Mouse (Mus musculus): ENCODE results near the gene Twnk. TPM values are rescaled to one million over a fixed set of nuclear protein-coding genes. Genes with fewer than 3 reads are reported as not detected.

Gene Twnk
- polyA plus RNA-seq, 1 experiment from 2014 or later = 20.9 TPM

- peak; percentile 85 for ATAC-seq
- under 1% methylated on average over 82 of the region's 82 CpGs for WGBS (ENCODE audit: insufficient replicate concordance)
- peak within 1 kb of the TSS; percentile 81 for H3K27ac ChIP-seq
- no peaks in the 10 kb centered on the region for H3K9me3 ChIP-seq (replicated peaks)
- H3K9ac ChIP-seq = peak within 1 kb of the TSS; percentile 85
- peak within 1 kb of the TSS; percentile 91 for H3K4me2 ChIP-seq
- no peaks in the 10 kb centered on the region for H3K27me3 ChIP-seq (replicated peaks)
- peak within 1 kb of the TSS; percentile 96 for H3K4me3 ChIP-seq
- H3K4me1 ChIP-seq = peaks cover 35% of the 10 kb centered on the region
- H3K36me3 ChIP-seq = peaks cover 72% of the 10 kb centered on the region
These were observed 672 bp downstream of the Twnk start, which contains the start of gene Mrpl43 for GRCm38 (mm10) chr19:45005957-45006712. Gene Mrpl43, minus strand, starts transcription at chr19:45006442.

- Histone ChIP-seq H3K4me3 (peak overlapping the region; percentile 96), H3K4me1 (peaks cover 35% of the 10 kb centered on the region), H3K27me3 (replicated peaks) (no peaks in the 10 kb centered on the region), H3K4me2 (peak overlapping the region; percentile 91), H3K9me3 (replicated peaks) (no peaks in the 10 kb centered on the region), H3K9ac (peak overlapping the region; percentile 85), H3K27ac (peak overlapping the region; percentile 81; the same call in 1 of the 2 replicates), H3K36me3 (peaks cover 73% of the 10 kb centered on the region)
- WGBS (ENCODE audit: insufficient replicate concordance) = 26% methylated on average over 17 of the region's 17 CpGs
- ATAC-seq = no peak
These were observed 1.6 kb downstream of the Twnk start for GRCm38 (mm10) chr19:45007021-45007420.

GRCm38 (mm10) chr19:45007425-45008191 is 2.1 kb downstream of the Twnk start:
- Histone ChIP-seq H3K9me3 (replicated peaks) (no peaks in the 10 kb centered on the region), H3K36me3 (peaks cover 73% of the 10 kb centered on the region), H3K9ac (peak overlapping the region; percentile 85), H3K4me3 (peak overlapping the region; percentile 96), H3K4me1 (peaks cover 35% of the 10 kb centered on the region), H3K4me2 (peak overlapping the region; percentile 91), H3K27me3 (replicated peaks) (no peaks in the 10 kb centered on the region), H3K27ac (peak overlapping the region; percentile 81; the same call in 1 of the 2 replicates)
- 74% methylated on average over 20 of the region's 20 CpGs for WGBS (ENCODE audit: insufficient replicate concordance)
- ATAC-seq = no peak

- Histone ChIP-seq H3K27me3 (replicated peaks) (no peaks in the 10 kb centered on the region), H3K9ac (no peak overlapping the region), H3K4me2 (no peak overlapping the region), H3K36me3 (peaks cover 48% of the 10 kb centered on the region), H3K9me3 (replicated peaks) (no peaks in the 10 kb centered on the region), H3K4me3 (no peak overlapping the region), H3K27ac (no peak overlapping the region), H3K4me1 (peaks cover 54% of the 10 kb centered on the region)
- ATAC-seq = no peak
- 70% methylated on average over 4 of the region's 4 CpGs for WGBS (ENCODE audit: insufficient replicate concordance)
These were observed 5.2 kb downstream of the Twnk start for GRCm38 (mm10) chr19:45010646-45011045.

- Histone ChIP-seq H3K27ac (no peak overlapping the region), H3K9ac (no peak overlapping the region), H3K36me3 (peaks cover 48% of the 10 kb centered on the region), H3K4me1 (peaks cover 62% of the 10 kb centered on the region), H3K27me3 (replicated peaks) (peaks cover 1% of the 10 kb centered on the region; the same call in 1 of the 2 replicates), H3K4me3 (no peak overlapping the region), H3K9me3 (replicated peaks) (no peaks in the 10 kb centered on the region), H3K4me2 (no peak overlapping the region)
- no peak for ATAC-seq
- WGBS (ENCODE audit: insufficient replicate concordance) = 82% methylated on average over 8 of the region's 8 CpGs
These were observed 6.8 kb downstream of the Twnk start for GRCm38 (mm10) chr19:45012219-45012618.

GRCm38 (mm10) chr19:45012636-45013035 is 7.2 kb downstream of the Twnk start:
- Histone ChIP-seq H3K9ac (no peak overlapping the region), H3K4me3 (no peak overlapping the region), H3K9me3 (replicated peaks) (no peaks in the 10 kb centered on the region), H3K4me2 (no peak overlapping the region), H3K27me3 (replicated peaks) (peaks cover 3% of the 10 kb centered on the region; the same call in 1 of the 2 replicates), H3K4me1 (peaks cover 62% of the 10 kb centered on the region), H3K36me3 (peaks cover 48% of the 10 kb centered on the region), H3K27ac (no peak overlapping the region)
- no peak for ATAC-seq
- WGBS (ENCODE audit: insufficient replicate concordance) = 58% methylated on average over 6 of the region's 6 CpGs

- H3K27ac ChIP-seq = peak overlapping the region; percentile 79
- ATAC-seq = no peak
- no peak overlapping the region for H3K9ac ChIP-seq
- H3K4me1 ChIP-seq = peaks cover 62% of the 10 kb centered on the region
- peaks cover 37% of the 10 kb centered on the region for H3K36me3 ChIP-seq
- H3K4me2 ChIP-seq = peak overlapping the region; percentile 93; the same call in 1 of the 2 replicates
- no peaks in the 10 kb centered on the region for H3K9me3 ChIP-seq (replicated peaks)
- H3K27me3 ChIP-seq (replicated peaks) = peaks cover 3% of the 10 kb centered on the region; the same call in 1 of the 2 replicates
- 41% methylated on average over 6 of the region's 6 CpGs for WGBS (ENCODE audit: insufficient replicate concordance)
- no peak overlapping the region for H3K4me3 ChIP-seq
These were observed 8.2 kb downstream of the Twnk start for GRCm38 (mm10) chr19:45013581-45014225.

GRCm38 (mm10) chr19:45014335-45014971 is 9.0 kb downstream of the Twnk start, which contains the start of gene Lzts2:
Gene Lzts2, plus strand, starts transcription at chr19:45014414.
- peaks cover 31% of the 10 kb centered on the region for H3K36me3 ChIP-seq
- no peaks in the 10 kb centered on the region for H3K9me3 ChIP-seq (replicated peaks)
- peak within 1 kb of the TSS; percentile 79 for H3K27ac ChIP-seq
- peaks cover 64% of the 10 kb centered on the region for H3K4me1 ChIP-seq
- peak within 1 kb of the TSS; percentile 93 for H3K4me2 ChIP-seq
- WGBS (ENCODE audit: insufficient replicate concordance) = 8% methylated on average over 10 of the region's 10 CpGs
- peaks cover 3% of the 10 kb centered on the region; the same call in 1 of the 2 replicates for H3K27me3 ChIP-seq (replicated peaks)
- H3K9ac ChIP-seq = peak within 1 kb of the TSS; percentile 70
- H3K4me3 ChIP-seq = peak within 1 kb of the TSS; percentile 66
- ATAC-seq = peak; percentile 11

- peak overlapping the region; percentile 66 for H3K4me3 ChIP-seq
- H3K4me1 ChIP-seq = peaks cover 69% of the 10 kb centered on the region
These were observed 9.5 kb downstream of the Twnk start for GRCm38 (mm10) chr19:45014981-45015402.

GRCm38 (mm10) chr19:45015518-45016281 is 10.2 kb downstream of the Twnk start:
- ATAC-seq = peak; percentile 62
- peak overlapping the region; percentile 70 for H3K9ac ChIP-seq
- H3K4me1 ChIP-seq = peaks cover 76% of the 10 kb centered on the region

More at GRCm38 (mm10) chr19:45014981-45015402, 9.5 kb downstream of the Twnk start:
- WGBS (ENCODE audit: insufficient replicate concordance) = 3% methylated on average over 25 of the region's 25 CpGs
- peaks cover 3% of the 10 kb centered on the region; the same call in 1 of the 2 replicates for H3K27me3 ChIP-seq (replicated peaks)
- peak overlapping the region; percentile 70 for H3K9ac ChIP-seq
- H3K4me2 ChIP-seq = peak overlapping the region; percentile 93
- H3K27ac ChIP-seq = peak overlapping the region; percentile 79
- no peaks in the 10 kb centered on the region for H3K9me3 ChIP-seq (replicated peaks)
- peak; percentile 10 for ATAC-seq
- H3K36me3 ChIP-seq = peaks cover 26% of the 10 kb centered on the region

More at GRCm38 (mm10) chr19:45015518-45016281, 10.2 kb downstream of the Twnk start:
- Histone ChIP-seq H3K27ac (peak overlapping the region; percentile 79), H3K4me3 (peak overlapping the region; percentile 66), H3K27me3 (replicated peaks) (peaks cover 3% of the 10 kb centered on the region; the same call in 1 of the 2 replicates), H3K36me3 (peaks cover 19% of the 10 kb centered on the region), H3K9me3 (replicated peaks) (no peaks in the 10 kb centered on the region), H3K4me2 (peak overlapping the region; percentile 93)
- under 1% methylated on average over 34 of the region's 34 CpGs for WGBS (ENCODE audit: insufficient replicate concordance)
